Mouse (Mus musculus): ENCODE measurements around the gene Olfr172. TPM values are rescaled to one million over a fixed set of nuclear protein-coding genes. Genes with fewer than 3 reads are reported as not detected.

Olfr172 gene
- polyA plus RNA-seq, 1 experiment from 2014 or later: not detected

- peaks cover 20% of the 10 kb centered on the region for H3K36me3 ChIP-seq (ENCODE audit: control insufficient read depth, insufficient read depth, low read length)
- H3K27me3 ChIP-seq (replicated peaks; ENCODE audit: control insufficient read depth, insufficient read depth, low read length): no peaks in the 10 kb centered on the region
- 3% methylated on average over 27 of the region's 35 CpGs for WGBS
- H3K9ac ChIP-seq (ENCODE audit: low read depth, low read length): peak within 1 kb of the TSS; percentile 89
- no peaks in the 10 kb centered on the region for H3K9me3 ChIP-seq (ENCODE audit: control insufficient read depth, low read length)
- H3K4me2 ChIP-seq (ENCODE audit: low read length): peak within 1 kb of the TSS; percentile 64
- H3K4me1 ChIP-seq (ENCODE audit: control insufficient read depth, insufficient read depth, low read depth, low read length): peaks cover 8% of the 10 kb centered on the region
- peak within 1 kb of the TSS; percentile 90 for H3K27ac ChIP-seq (ENCODE audit: low read depth, low read length)
- peak; percentile 100 for ATAC-seq
- H3K4me3 ChIP-seq (ENCODE audit: low read length): peak within 1 kb of the TSS; percentile 84
These were observed 35.4 kb downstream of the Olfr172 start, which contains the start of gene Cldnd1 for GRCm38 (mm10) chr16:58727477-58728131. Cldnd1 (plus strand) TSS chr16:58727910.

GRCm38 (mm10) chr16:58726680-58727476 is 36.1 kb downstream of the Olfr172 start:
- peak overlapping the region; percentile 64 for H3K4me2 ChIP-seq (ENCODE audit: low read length)
- H3K27ac ChIP-seq (ENCODE audit: low read depth, low read length): no peak overlapping the region
- no peaks in the 10 kb centered on the region for H3K9me3 ChIP-seq (ENCODE audit: control insufficient read depth, low read length)
- no peaks in the 10 kb centered on the region for H3K27me3 ChIP-seq (replicated peaks; ENCODE audit: control insufficient read depth, insufficient read depth, low read length)
- ATAC-seq: no peak
- 83% methylated on average over 11 of the region's 11 CpGs for WGBS
- H3K9ac ChIP-seq (ENCODE audit: low read depth, low read length): no peak overlapping the region
- peak overlapping the region; percentile 84; the same call in 1 of the 2 replicates for H3K4me3 ChIP-seq (ENCODE audit: low read length)
- peaks cover 14% of the 10 kb centered on the region for H3K36me3 ChIP-seq (ENCODE audit: control insufficient read depth, insufficient read depth, low read length)
- peaks cover 8% of the 10 kb centered on the region for H3K4me1 ChIP-seq (ENCODE audit: control insufficient read depth, insufficient read depth, low read depth, low read length)

GRCm38 (mm10) chr16:58722292-58722691 is 40.7 kb downstream of the Olfr172 start:
- no peak overlapping the region for H3K4me3 ChIP-seq (ENCODE audit: low read length)
- no peaks in the 10 kb centered on the region for H3K27me3 ChIP-seq (replicated peaks; ENCODE audit: control insufficient read depth, insufficient read depth, low read length)
- H3K27ac ChIP-seq (ENCODE audit: low read depth, low read length): no peak overlapping the region
- H3K36me3 ChIP-seq (ENCODE audit: control insufficient read depth, insufficient read depth, low read length): no peaks in the 10 kb centered on the region
- no peak overlapping the region for H3K4me2 ChIP-seq (ENCODE audit: low read length)
- H3K9me3 ChIP-seq (ENCODE audit: control insufficient read depth, low read length): no peaks in the 10 kb centered on the region
- no peak overlapping the region for H3K9ac ChIP-seq (ENCODE audit: low read depth, low read length)
- no peaks in the 10 kb centered on the region for H3K4me1 ChIP-seq (ENCODE audit: control insufficient read depth, insufficient read depth, low read depth, low read length)
- 85% methylated on average over 2 of the region's 2 CpGs for WGBS
- no peak for ATAC-seq

- ATAC-seq: no peak
- Histone ChIP-seq H3K4me3 (ENCODE audit: low read length) (no peak within 1 kb of the TSS), H3K36me3 (ENCODE audit: control insufficient read depth, insufficient read depth, low read length) (no peaks in the 10 kb centered on the region), H3K27me3 (replicated peaks; ENCODE audit: control insufficient read depth, insufficient read depth, low read length) (no peaks in the 10 kb centered on the region), H3K9ac (ENCODE audit: low read depth, low read length) (no peak within 1 kb of the TSS), H3K4me1 (ENCODE audit: control insufficient read depth, insufficient read depth, low read depth, low read length) (no peaks in the 10 kb centered on the region), H3K4me2 (ENCODE audit: low read length) (no peak within 1 kb of the TSS), H3K9me3 (ENCODE audit: control insufficient read depth, low read length) (no peaks in the 10 kb centered on the region), H3K27ac (ENCODE audit: low read depth, low read length) (no peak within 1 kb of the TSS)
- 96% methylated on average over 7 of the region's 7 CpGs for WGBS
These were observed 44.3 kb downstream of the Olfr172 start, which contains the start of gene Gpr15 for GRCm38 (mm10) chr16:58718666-58719120. Gpr15 (minus strand) TSS chr16:58719070.

DNA sequence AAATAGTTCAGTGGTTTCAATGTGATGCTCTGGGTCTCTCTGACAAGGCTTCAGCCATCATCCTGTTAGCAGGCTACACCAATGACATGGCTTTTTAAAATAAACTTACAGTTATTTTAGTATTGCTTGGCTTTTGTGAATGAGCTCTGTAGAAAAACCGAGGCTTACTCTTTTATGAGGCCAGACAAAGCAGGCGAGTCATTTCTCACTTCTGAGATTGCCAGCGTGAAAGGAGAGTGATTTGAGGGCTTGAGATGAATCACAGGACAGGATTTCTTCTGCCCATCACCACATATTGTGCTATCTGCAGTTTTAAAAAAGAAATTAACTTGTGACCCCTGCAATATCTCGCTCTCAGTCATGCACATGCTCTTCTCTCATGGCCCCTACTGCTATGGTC is 48.0 kb downstream of the Olfr172 start:
- no peak overlapping the region for H3K9ac ChIP-seq (ENCODE audit: low read depth, low read length)
- H3K27me3 ChIP-seq (replicated peaks; ENCODE audit: control insufficient read depth, insufficient read depth, low read length): no peaks in the 10 kb centered on the region
- no peak overlapping the region for H3K4me2 ChIP-seq (ENCODE audit: low read length)
- no peak overlapping the region for H3K4me3 ChIP-seq (ENCODE audit: low read length)
- no peaks in the 10 kb centered on the region for H3K9me3 ChIP-seq (ENCODE audit: control insufficient read depth, low read length)
- H3K27ac ChIP-seq (ENCODE audit: low read depth, low read length): no peak overlapping the region
- no peaks in the 10 kb centered on the region for H3K36me3 ChIP-seq (ENCODE audit: control insufficient read depth, insufficient read depth, low read length)
- H3K4me1 ChIP-seq (ENCODE audit: control insufficient read depth, insufficient read depth, low read depth, low read length): no peaks in the 10 kb centered on the region
- 71% methylated on average over 4 of the region's 4 CpGs for WGBS
- no peak for ATAC-seq

DNA sequence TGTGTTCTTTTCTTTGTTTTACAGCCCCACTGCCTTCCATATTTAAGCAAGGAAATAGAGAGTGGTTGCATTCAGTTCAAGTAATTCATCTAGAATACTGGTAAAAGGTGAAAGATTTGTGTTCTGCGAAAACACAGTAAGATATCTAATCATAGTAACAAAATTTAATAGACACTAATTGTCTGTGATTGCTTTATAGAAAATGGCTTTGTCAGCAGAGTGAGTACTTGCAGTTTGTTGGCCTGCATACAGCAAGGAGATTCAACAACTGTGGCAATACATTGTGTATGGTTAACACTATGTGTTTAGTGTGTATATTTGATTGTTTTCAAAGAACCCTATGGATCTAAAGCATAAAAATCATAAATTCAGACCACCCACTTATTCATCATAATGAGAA is 49.8 kb downstream of the Olfr172 start:
- WGBS: 96% methylated on average over 1 of the region's 1 CpGs
- no peak for ATAC-seq
- Histone ChIP-seq H3K9me3 (ENCODE audit: control insufficient read depth, low read length) (no peaks in the 10 kb centered on the region), H3K4me2 (ENCODE audit: low read length) (no peak overlapping the region), H3K27me3 (replicated peaks; ENCODE audit: control insufficient read depth, insufficient read depth, low read length) (no peaks in the 10 kb centered on the region), H3K36me3 (ENCODE audit: control insufficient read depth, insufficient read depth, low read length) (no peaks in the 10 kb centered on the region), H3K4me1 (ENCODE audit: control insufficient read depth, insufficient read depth, low read depth, low read length) (no peaks in the 10 kb centered on the region), H3K9ac (ENCODE audit: low read depth, low read length) (no peak overlapping the region), H3K27ac (ENCODE audit: low read depth, low read length) (no peak overlapping the region), H3K4me3 (ENCODE audit: low read length) (no peak overlapping the region)

GRCm38 (mm10) chr16:58712221-58712620 is 50.8 kb downstream of the Olfr172 start:
- Histone ChIP-seq H3K36me3 (ENCODE audit: control insufficient read depth, insufficient read depth, low read length) (no peaks in the 10 kb centered on the region), H3K27ac (ENCODE audit: low read depth, low read length) (no peak overlapping the region), H3K27me3 (replicated peaks; ENCODE audit: control insufficient read depth, insufficient read depth, low read length) (no peaks in the 10 kb centered on the region), H3K4me2 (ENCODE audit: low read length) (peak overlapping the region; percentile 12; the same call in 1 of the 2 replicates), H3K4me3 (ENCODE audit: low read length) (no peak overlapping the region), H3K4me1 (ENCODE audit: control insufficient read depth, insufficient read depth, low read depth, low read length) (no peaks in the 10 kb centered on the region), H3K9ac (ENCODE audit: low read depth, low read length) (no peak overlapping the region), H3K9me3 (ENCODE audit: control insufficient read depth, low read length) (no peaks in the 10 kb centered on the region)
- ATAC-seq: no peak
- WGBS: 76% methylated on average over 8 of the region's 8 CpGs

All from hindbrain, embryonic 16.5 days (tissue).